Mouse (Mus musculus): ENCODE measurements at regions not wholly inside any gene's neighbourhood (a gene's known extent, or its start where the extent isn't known, plus 50 kb on each side); places are given as distances from the start of the nearest gene placed in this dataset.

GRCm38 (mm10) chr3:142965604-142966003, 83.8 kb upstream of the Pkn2 start:
- TF ChIP-seq CTCF (IDR thresholded peaks at IDR 0.05; ENCODE audit: control insufficient read depth, insufficient read depth, low read length): no peak
- no peak for TF ChIP-seq POLR2A (IDR thresholded peaks at IDR 0.05; ENCODE audit: borderline replicate concordance, control insufficient read depth, low read depth, low read length)
